9 mouse cellular contexts compared by ENCODE assay signal in genomic region chr5:136045408-136045807, GRCm38 (mm10). TPM values are rescaled to one million over a fixed set of nuclear protein-coding genes. Genes with fewer than 3 reads are reported as not detected.
DNase-seq lines count a peak whose midpoint lies in the region; ATAC-seq and TF ChIP-seq lines count a peak whose summit lies in the region.
"Had no signal": no experiment of that assay in that cellular context is flagged by ENCODE, and none has a peak within 500 bp of the region (broad histone marks: within the 10 kb centered on the region; RNA-seq: fewer than 3 reads in every experiment).

No protein-coding gene starts in this region.

- H3K4me3 ChIP-seq in intestine, postnatal 0 days (ENCODE audit: low read depth, low read length), result no peak overlapping the region
- no peak overlapping the region for H3K4me3 ChIP-seq in intestine, embryonic 15.5 days (replicated peaks)
- no peak overlapping the region for H3K4me3 ChIP-seq in ES-Bruce4 (ENCODE audit: low read depth, low read length)
- H3K4me3 ChIP-seq: limb, embryonic 12.5 days had no signal

- 45% methylated on average over 9 of the region's 9 CpGs for WGBS in intestine, postnatal 0 days
- 43% methylated on average over 9 of the region's 9 CpGs for whole genome bisulfite sequencing in intestine, embryonic 15.5 days

- no peaks in the 10 kb centered on the region for H3K4me1 ChIP-seq in intestine, postnatal 0 days (replicated peaks; ENCODE audit: control insufficient read depth, insufficient read depth, low read length)
- H3K4me1 ChIP-seq in intestine, embryonic 15.5 days (replicated peaks), result peaks cover 2% of the 10 kb centered on the region; the same call in 1 of the 2 replicates
- peaks cover 4% of the 10 kb centered on the region for H3K4me1 ChIP-seq in ES-Bruce4 (ENCODE audit: control insufficient read depth, insufficient read depth, low read length)

- no peaks in the 10 kb centered on the region for H3K9me3 ChIP-seq in intestine, postnatal 0 days (ENCODE audit: control insufficient read depth)
- no peaks in the 10 kb centered on the region for H3K9me3 ChIP-seq in intestine, embryonic 15.5 days
- no peaks in the 10 kb centered on the region for H3K9me3 ChIP-seq in ES-Bruce4 (replicated peaks; ENCODE audit: control insufficient read depth, insufficient read depth, low read length, poor library complexity, severe bottlenecking)
- H3K9me3 ChIP-seq: limb, embryonic 12.5 days had no signal

- TF ChIP-seq EP300 in ES-Bruce4 (IDR thresholded peaks at IDR 0.05; ENCODE audit: insufficient read depth, low read depth, low read length), result 0 out of 2 replicates have a peak, but pooled peaks have one; percentile 15

- H3K9ac ChIP-seq in intestine, postnatal 0 days (ENCODE audit: low read depth, low read length), result no peak overlapping the region
- H3K9ac ChIP-seq in intestine, embryonic 15.5 days, result no peak overlapping the region
- H3K9ac ChIP-seq in ES-Bruce4 (ENCODE audit: low read depth, poor library complexity, severe bottlenecking), result no peak overlapping the region
- H3K9ac ChIP-seq: limb, embryonic 12.5 days had no signal

- no peak overlapping the region for H3K4me2 ChIP-seq in intestine, postnatal 0 days (replicated peaks; ENCODE audit: low read depth)
- no peak overlapping the region for H3K4me2 ChIP-seq in intestine, embryonic 15.5 days (replicated peaks)
- H3K4me2 ChIP-seq: limb, embryonic 12.5 days had no signal

- DNase-seq in brain, embryonic 14.5 days (ENCODE audit: low read depth), result peak; percentile 41
- DNase-seq in frontal cortex, adult 2 months (ENCODE audit: extremely low spot score in 1 of 2, low spot score in 1 of 2), result no peak
- DNase-seq in layer of hippocampus, postnatal 36 days, result no peak
- no peak for DNase-seq in gastrocnemius, postnatal 10 days

- no peak overlapping the region for H3K27ac ChIP-seq in intestine, postnatal 0 days (ENCODE audit: low read depth, low read length)
- H3K27ac ChIP-seq in intestine, embryonic 15.5 days, result no peak overlapping the region
- no peak overlapping the region for H3K27ac ChIP-seq in ES-Bruce4 (ENCODE audit: insufficient read depth, low read length)
- H3K27ac ChIP-seq: limb, embryonic 12.5 days had no signal

- TF ChIP-seq CTCF in intestine, postnatal 0 days (IDR thresholded peaks at IDR 0.05; ENCODE audit: low read depth), result peak; percentile 63
- TF ChIP-seq CTCF in ES-Bruce4 (IDR thresholded peaks at IDR 0.05; ENCODE audit: low read depth, low read length), result peak; percentile 77
- TF ChIP-seq CTCF in brain, embryonic 14.5 days (IDR thresholded peaks at IDR 0.05; ENCODE audit: borderline replicate concordance, extremely low read depth, insufficient read depth, insufficient read length), result peak; percentile 41; the same call in 1 of the 2 replicates

- no peak for ATAC-seq in intestine, postnatal 0 days
- no peak for ATAC-seq in intestine, embryonic 15.5 days
- peak; percentile 50 for ATAC-seq in megakaryocyte progenitor cell, adult 5-6 weeks (replicated peaks; ENCODE audit: poor library complexity)

- no peaks in the 10 kb centered on the region for H3K27me3 ChIP-seq in intestine, postnatal 0 days (replicated peaks; ENCODE audit: control insufficient read depth, insufficient read depth, low read length)
- H3K27me3 ChIP-seq in intestine, embryonic 15.5 days (replicated peaks), result no peaks in the 10 kb centered on the region
- H3K27me3 ChIP-seq in ES-Bruce4 (ENCODE audit: control insufficient read depth, insufficient read depth, low read length, poor library complexity, severe bottlenecking), result no peaks in the 10 kb centered on the region
- H3K27me3 ChIP-seq: limb, embryonic 12.5 days had no signal

- no peak for TF ChIP-seq POLR2A in ES-Bruce4 (IDR thresholded peaks at IDR 0.05; ENCODE audit: insufficient read depth, low read length)
- TF ChIP-seq POLR2A in brain, embryonic 14.5 days (IDR thresholded peaks at IDR 0.05; ENCODE audit: borderline replicate concordance, extremely low read depth, insufficient read depth, insufficient read length, poor library complexity, severe bottlenecking), result no peak

- no peaks in the 10 kb centered on the region for H3K36me3 ChIP-seq in intestine, postnatal 0 days (ENCODE audit: control insufficient read depth, insufficient read depth)
- no peaks in the 10 kb centered on the region for H3K36me3 ChIP-seq in intestine, embryonic 15.5 days
- H3K36me3 ChIP-seq in ES-Bruce4 (ENCODE audit: control insufficient read depth, insufficient read depth, low read length, poor library complexity, severe bottlenecking), result no peaks in the 10 kb centered on the region
- H3K36me3 ChIP-seq: limb, embryonic 12.5 days had no signal

RNA-seq across cellular contexts. Expression of gene Upk3b, which starts 7.1 kb away (rescaled TPM):
- polyA plus RNA-seq in intestine, postnatal 0 days (2015; fragmentation: Nextera tagmentation; extraction: Ambion mirVana), result 18.3 and 21.3 TPM in 2 replicates
- polyA plus RNA-seq in intestine, embryonic 15.5 days (2015; fragmentation: Nextera tagmentation; extraction: Ambion mirVana), result 42.9 and 45.6 TPM in 2 replicates
- 0.34 and 0.38 TPM in 2 replicates for polyA plus RNA-seq in ES-Bruce4 (2011; ENCODE audit: insufficient read depth, insufficient read length, low read depth, missing spikeins)
- polyA plus RNA-seq in brain, embryonic 14.5 days (2012; rRNA removed), result 0.06 and 0.11 TPM in 2 replicates
- total RNA-seq in megakaryocyte progenitor cell, adult 5-6 weeks (2015), result not detected in 2 replicates
- not detected in 2 replicates for total RNA-seq in megakaryocyte progenitor cell, adult 5-6 weeks (2017)
- polyA plus RNA-seq in frontal cortex, adult 2 months (2012; rRNA removed), result not detected in 2 replicates
- total RNA-seq in layer of hippocampus, postnatal 36 days (2021), result not detected
- total RNA-seq in gastrocnemius, postnatal 10 days (2021), result under 1 TPM in 1 of 2 experiments, not detected in 1; 0.14 TPM

RNA-seq across cellular contexts. Expression of gene Upk3bl, which starts 8.9 kb away (rescaled TPM):
- polyA plus RNA-seq in intestine, postnatal 0 days (2015; fragmentation: Nextera tagmentation; extraction: Ambion mirVana), result 0.39 TPM in 1 of 2 replicates, not detected in the other
- 1.4 and 1.9 TPM in 2 replicates for polyA plus RNA-seq in intestine, embryonic 15.5 days (2015; fragmentation: Nextera tagmentation; extraction: Ambion mirVana)
- polyA plus RNA-seq in ES-Bruce4 (2011; ENCODE audit: insufficient read depth, insufficient read length, low read depth, missing spikeins), result 2.7 and 3.7 TPM in 2 replicates
- 0.26 and 0.40 TPM in 2 replicates for polyA plus RNA-seq in brain, embryonic 14.5 days (2012; rRNA removed)
- 0.59 and 1.4 TPM in 2 replicates for total RNA-seq in megakaryocyte progenitor cell, adult 5-6 weeks (2015)
- 0.17 and 1.0 TPM in 2 replicates for total RNA-seq in megakaryocyte progenitor cell, adult 5-6 weeks (2017)
- polyA plus RNA-seq in frontal cortex, adult 2 months (2012; rRNA removed), result 0.22 and 0.67 TPM in 2 replicates
- not detected for total RNA-seq in layer of hippocampus, postnatal 36 days (2021)
- total RNA-seq in gastrocnemius, postnatal 10 days (2021), result not detected

RNA-seq across cellular contexts. Expression of gene Rasa4, which starts 38.3 kb away (rescaled TPM):
- polyA plus RNA-seq in intestine, postnatal 0 days (2015; fragmentation: Nextera tagmentation; extraction: Ambion mirVana), result 8.1 and 8.7 TPM in 2 replicates
- 16.3 and 19.4 TPM in 2 replicates for polyA plus RNA-seq in intestine, embryonic 15.5 days (2015; fragmentation: Nextera tagmentation; extraction: Ambion mirVana)
- polyA plus RNA-seq in ES-Bruce4 (2011; ENCODE audit: insufficient read depth, insufficient read length, low read depth, missing spikeins), result 5.9 and 6.6 TPM in 2 replicates
- polyA plus RNA-seq in brain, embryonic 14.5 days (2012; rRNA removed), result 9.5 and 18.1 TPM in 2 replicates
- total RNA-seq in megakaryocyte progenitor cell, adult 5-6 weeks (2015), result 31.4 and 43.2 TPM in 2 replicates
- total RNA-seq in megakaryocyte progenitor cell, adult 5-6 weeks (2017), result 21.5 and 31.9 TPM in 2 replicates
- polyA plus RNA-seq in frontal cortex, adult 2 months (2012; rRNA removed), result 23.9 and 24.6 TPM in 2 replicates
- total RNA-seq in layer of hippocampus, postnatal 36 days (2021), result 1 to 10 TPM; 2.2 to 3.2 TPM
- 10 to 100 TPM; 12.9 to 20.5 TPM for total RNA-seq in gastrocnemius, postnatal 10 days (2021)

RNA-seq across cellular contexts. Expression of gene Dtx2, which starts 50.8 kb away (rescaled TPM):
- polyA plus RNA-seq in intestine, postnatal 0 days (2015; fragmentation: Nextera tagmentation; extraction: Ambion mirVana), result 10.5 TPM in 2 replicates
- polyA plus RNA-seq in intestine, embryonic 15.5 days (2015; fragmentation: Nextera tagmentation; extraction: Ambion mirVana), result 20.8 and 21.4 TPM in 2 replicates
- 23.7 and 25.0 TPM in 2 replicates for polyA plus RNA-seq in ES-Bruce4 (2011; ENCODE audit: insufficient read depth, insufficient read length, low read depth, missing spikeins)
- 26.7 and 28.4 TPM in 2 replicates for polyA plus RNA-seq in brain, embryonic 14.5 days (2012; rRNA removed)
- total RNA-seq in megakaryocyte progenitor cell, adult 5-6 weeks (2015), result 12.9 and 13.7 TPM in 2 replicates
- 4.7 and 5.5 TPM in 2 replicates for total RNA-seq in megakaryocyte progenitor cell, adult 5-6 weeks (2017)
- polyA plus RNA-seq in frontal cortex, adult 2 months (2012; rRNA removed), result 10.5 and 10.6 TPM in 2 replicates
- total RNA-seq in layer of hippocampus, postnatal 36 days (2021), result 1 to 10 TPM; 7.9 to 8.0 TPM
- 1 to 10 TPM; 7.7 to 9.2 TPM for total RNA-seq in gastrocnemius, postnatal 10 days (2021)

Comparison
In these comparisons a context has a peak if more than half of its experiments do, and no peak if none do; other contexts are left out.
1. RNA of gene Upk3b, which starts 7.1 kb away (polyA plus RNA-seq): 42.9 to 45.6 TPM in intestine, embryonic 15.5 days and 18.3 to 21.3 TPM in intestine, postnatal 0 days; 0.34 to 0.38 TPM in ES-Bruce4, 0.06 to 0.11 TPM in brain, embryonic 14.5 days and not detected in frontal cortex, adult 2 months; every median in the first group is over 10 times any median in the second.
2. Peak in every context shown above with its lines, with median percentiles within 50 percentile points of each other: CTCF ChIP-seq.